Mouse (Mus musculus): ENCODE measurements around the gene Gorasp1.
A peak's percentile ranks its signal among the peaks of the same experiment; 100 is the strongest.

Gorasp1 gene

GRCm38 (mm10) chr9:119972582-119972981 is 35.2 kb upstream of the Gorasp1 start:
- DNase-seq (ENCODE audit: low spot score): no peak

- DNase-seq (ENCODE audit: low spot score): no peak
Observed at GRCm38 (mm10) chr9:119972166-119972565, 34.8 kb upstream of the Gorasp1 start.

GRCm38 (mm10) chr9:119970763-119971656 is 33.6 kb upstream of the Gorasp1 start:
- DNase-seq (ENCODE audit: low spot score): peak; percentile 81

- peak; percentile 76 for DNase-seq (ENCODE audit: low spot score)
Observed at GRCm38 (mm10) chr9:119970221-119970620, 32.9 kb upstream of the Gorasp1 start.

GRCm38 (mm10) chr9:119969811-119970210 is 32.4 kb upstream of the Gorasp1 start:
- DNase-seq (ENCODE audit: low spot score): no peak

GRCm38 (mm10) chr9:119966221-119966910 is 29.0 kb upstream of the Gorasp1 start:
- DNase-seq (ENCODE audit: low spot score): no peak

GRCm38 (mm10) chr9:119965186-119965585 is 27.8 kb upstream of the Gorasp1 start:
- DNase-seq (ENCODE audit: low spot score): no peak

GRCm38 (mm10) chr9:119964206-119964605 is 26.8 kb upstream of the Gorasp1 start:
- DNase-seq (ENCODE audit: low spot score): no peak

- peak; percentile 67 for DNase-seq (ENCODE audit: low spot score)
Observed at GRCm38 (mm10) chr9:119962987-119963667, 25.8 kb upstream of the Gorasp1 start.

- DNase-seq (ENCODE audit: low spot score): no peak
Observed at GRCm38 (mm10) chr9:119962216-119962615, 24.9 kb upstream of the Gorasp1 start.

- no peak for DNase-seq (ENCODE audit: low spot score)
Observed at GRCm38 (mm10) chr9:119958835-119959234, 21.5 kb upstream of the Gorasp1 start.

- DNase-seq (ENCODE audit: low spot score): no peak
Observed at GRCm38 (mm10) chr9:119951388-119951787, 14.0 kb upstream of the Gorasp1 start.

GRCm38 (mm10) chr9:119950434-119950833 is 13.1 kb upstream of the Gorasp1 start:
- peak; percentile 70 for DNase-seq (ENCODE audit: low spot score)

- no peak for DNase-seq (ENCODE audit: low spot score)
Observed at GRCm38 (mm10) chr9:119948804-119949203, 11.4 kb upstream of the Gorasp1 start.

GRCm38 (mm10) chr9:119945173-119945900 is 8.0 kb upstream of the Gorasp1 start:
- DNase-seq (ENCODE audit: low spot score): peak; percentile 18

GRCm38 (mm10) chr9:119943326-119943725 is 6.0 kb upstream of the Gorasp1 start:
- no peak for DNase-seq (ENCODE audit: low spot score)

GRCm38 (mm10) chr9:119941861-119942260 is 4.5 kb upstream of the Gorasp1 start:
- DNase-seq (ENCODE audit: low spot score): no peak

- no peak for DNase-seq (ENCODE audit: low spot score)
Observed at GRCm38 (mm10) chr9:119941407-119941806, 4.0 kb upstream of the Gorasp1 start.

GRCm38 (mm10) chr9:119939646-119940045 is 2.3 kb upstream of the Gorasp1 start:
- DNase-seq (ENCODE audit: low spot score): no peak

GRCm38 (mm10) chr9:119938496-119938895 is 1.1 kb upstream of the Gorasp1 start:
- DNase-seq (ENCODE audit: low spot score): no peak

- no peak for DNase-seq (ENCODE audit: low spot score)
Observed at GRCm38 (mm10) chr9:119933675-119934074, 3.7 kb downstream of the Gorasp1 start.

- DNase-seq (ENCODE audit: low spot score): peak; percentile 44
Observed at GRCm38 (mm10) chr9:119932358-119932757, 5.0 kb downstream of the Gorasp1 start.

Measured in MN1 (cell line).